Mouse (Mus musculus): ENCODE results near the gene Fgd3.

Fgd3 gene

GRCm38 (mm10) chr13:49248467-49248862 is 71.6 kb downstream of the Fgd3 start, which contains the start of gene Susd3:
Susd3 (minus strand) TSS chr13:49248706.
- DNase-seq (ENCODE audit: low spot score) = no peak

GRCm38 (mm10) chr13:49247740-49248466 is 72.2 kb downstream of the Fgd3 start:
- peak; percentile 52 for DNase-seq (ENCODE audit: low spot score)

GRCm38 (mm10) chr13:49247232-49247739 is 72.8 kb downstream of the Fgd3 start:
- DNase-seq (ENCODE audit: low spot score) = peak; percentile 52

GRCm38 (mm10) chr13:49246626-49247025 is 73.5 kb downstream of the Fgd3 start:
- no peak for DNase-seq (ENCODE audit: low spot score)

- no peak for DNase-seq (ENCODE audit: low spot score)
Measured at GRCm38 (mm10) chr13:49246011-49246410, 74.1 kb downstream of the Fgd3 start.

- DNase-seq (ENCODE audit: low spot score) = no peak
Measured at GRCm38 (mm10) chr13:49245251-49245650, 74.9 kb downstream of the Fgd3 start.

- DNase-seq (ENCODE audit: low spot score) = no peak
Measured at GRCm38 (mm10) chr13:49243492-49243891, 76.6 kb downstream of the Fgd3 start.

GRCm38 (mm10) chr13:49242321-49243065 is 77.6 kb downstream of the Fgd3 start:
- DNase-seq (ENCODE audit: low spot score) = peak; percentile 95

GRCm38 (mm10) chr13:49238737-49239136 is 81.4 kb downstream of the Fgd3 start:
- no peak for DNase-seq (ENCODE audit: low spot score)

GRCm38 (mm10) chr13:49237617-49238016 is 82.5 kb downstream of the Fgd3 start:
- DNase-seq (ENCODE audit: low spot score) = no peak

GRCm38 (mm10) chr13:49234711-49235110 is 85.4 kb downstream of the Fgd3 start:
- DNase-seq (ENCODE audit: low spot score) = peak; percentile 13

- DNase-seq (ENCODE audit: low spot score) = no peak
Measured at GRCm38 (mm10) chr13:49233792-49234572, 86.1 kb downstream of the Fgd3 start.

- DNase-seq (ENCODE audit: low spot score) = no peak
Measured at GRCm38 (mm10) chr13:49225633-49226032, 94.5 kb downstream of the Fgd3 start.

- no peak for DNase-seq (ENCODE audit: low spot score)
Measured at GRCm38 (mm10) chr13:49225159-49225558, 95.0 kb downstream of the Fgd3 start.

GRCm38 (mm10) chr13:49224729-49225128 is 95.4 kb downstream of the Fgd3 start:
- no peak for DNase-seq (ENCODE audit: low spot score)

GRCm38 (mm10) chr13:49224314-49224713 is 95.8 kb downstream of the Fgd3 start:
- DNase-seq (ENCODE audit: low spot score) = no peak

- DNase-seq (ENCODE audit: low spot score) = no peak
Measured at GRCm38 (mm10) chr13:49220912-49221311, 99.2 kb downstream of the Fgd3 start.

GRCm38 (mm10) chr13:49219367-49219766 is 100.7 kb downstream of the Fgd3 start:
- DNase-seq (ENCODE audit: low spot score) = no peak

- DNase-seq (ENCODE audit: low spot score) = no peak
Measured at GRCm38 (mm10) chr13:49218651-49219050, 101.5 kb downstream of the Fgd3 start.

- DNase-seq (ENCODE audit: low spot score) = no peak
Measured at GRCm38 (mm10) chr13:49216808-49217561, 103.1 kb downstream of the Fgd3 start.

- no peak for DNase-seq (ENCODE audit: low spot score)
Measured at GRCm38 (mm10) chr13:49216220-49216552, 103.9 kb downstream of the Fgd3 start.

Measured in T-cell, adult 2 months (primary cell).